Mouse (Mus musculus): Measurements from ENCODE around the gene Magea4. TPM values are rescaled to one million over a fixed set of nuclear protein-coding genes. Genes with fewer than 3 reads are reported as not detected.

The Magea4 gene
- total RNA-seq (2021), result not detected
- long read RNA-seq, experiment 1, result 0 reads
- long read RNA-seq, experiment 2, result 0 reads

DNA sequence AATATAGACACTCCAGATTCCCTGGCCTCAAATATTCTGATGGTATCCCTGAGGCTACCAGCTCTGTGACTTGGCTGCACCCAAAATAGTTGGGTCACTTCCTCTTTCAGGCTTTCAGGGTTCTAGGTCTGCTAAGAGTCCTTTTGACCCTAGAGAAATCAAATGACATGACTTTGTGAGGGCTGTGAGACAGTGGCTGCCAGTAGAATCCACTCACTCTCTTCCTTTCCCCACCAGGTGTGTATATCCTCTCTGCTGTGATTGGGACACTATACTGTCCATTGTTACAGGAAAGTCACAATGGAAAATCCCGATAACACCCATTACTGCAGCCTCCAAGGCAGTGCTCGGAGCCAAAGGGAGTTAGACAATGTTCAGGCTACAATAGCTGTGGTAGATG, at the start of gene Magea4:
Magea4 (plus strand) TSS at position 301 of the 400 bp plus-strand sequence.
- DNase-seq (ENCODE audit: low spot score in 2 of 2), result no peak

DNA sequence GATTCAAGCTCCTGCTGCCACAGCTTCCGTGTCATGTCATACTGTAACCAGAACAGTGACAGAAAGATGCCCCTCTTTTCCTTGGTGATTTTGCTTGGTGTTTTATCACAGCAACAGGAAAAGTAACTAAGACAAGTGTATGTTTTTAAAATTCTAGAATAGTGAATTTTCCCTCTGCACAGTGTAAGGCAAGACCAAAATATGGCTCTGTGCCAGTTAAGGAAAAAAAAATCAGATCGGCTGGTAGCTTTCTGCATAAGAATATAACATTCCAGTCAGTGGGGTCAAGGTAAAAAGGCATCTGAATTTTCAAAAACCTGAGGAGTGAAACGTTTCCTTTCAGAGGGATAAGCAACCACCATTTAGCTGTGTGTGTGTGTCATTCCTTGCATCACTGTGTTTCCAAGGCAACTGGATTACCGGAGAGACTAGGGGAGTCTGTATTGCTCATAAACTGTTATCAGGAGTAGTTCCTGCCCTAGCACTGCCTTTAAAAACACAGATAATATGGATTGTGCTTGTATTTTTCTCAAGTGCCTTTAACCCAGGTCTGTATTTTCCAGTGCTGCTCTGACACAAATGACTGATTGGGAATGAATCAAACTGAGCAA, 18.8 kb upstream of the Magea4 start:
- no peak for DNase-seq (ENCODE audit: low spot score in 2 of 2)

DNA sequence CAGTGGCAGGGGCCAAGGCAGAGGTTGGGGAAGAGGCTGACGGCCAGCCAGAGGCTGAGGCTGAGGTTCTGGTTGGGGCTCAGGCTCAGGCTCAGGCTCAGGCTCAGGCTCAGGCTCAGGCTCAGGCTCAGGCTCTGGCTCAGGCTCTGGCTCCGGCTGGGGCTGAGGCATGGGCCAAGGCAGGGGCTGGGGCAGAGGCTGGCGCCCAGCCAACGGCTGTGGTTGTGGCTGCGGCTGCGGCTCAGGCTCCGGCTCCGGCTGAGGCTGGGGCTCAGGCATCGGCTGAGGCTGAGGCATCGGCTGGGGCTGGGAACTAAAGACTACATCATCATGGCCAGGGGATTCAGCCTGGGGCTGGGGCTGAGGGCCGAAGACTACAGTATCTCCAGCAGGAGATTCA, 48.8 kb downstream of the Magea4 start:
- DNase-seq (ENCODE audit: low spot score in 2 of 2), result no peak

Small RNA genes within 50 kb of the gene (microRNA-seq; reads per million reads assigned to microRNA genes)
- gene Mir224 (ENCODE audit: borderline number of aligned reads in 2 of 2) (58.2 to 85.1 reads per million in 2 experiments), gene Mir452 (ENCODE audit: borderline number of aligned reads in 2 of 2) (6.1 to 8.5 reads per million in 2 experiments)

Other genes starting within 250 kb of the Magea4 start
- gene Fate1, start 249.0 kb upstream of the Magea4 start, total RNA-seq (2021), result not detected
- not detected for gene Cnga2, start 230.2 kb upstream of the Magea4 start, total RNA-seq (2021)
- under 1 TPM; 0.64 to 0.99 TPM for gene Gabre, start 52.8 kb downstream of the Magea4 start, total RNA-seq (2021)
- gene Magea10, start 164.8 kb downstream of the Magea4 start, total RNA-seq (2021), result not detected